Mouse (Mus musculus) hindbrain, embryonic 15.5 days (tissue): ENCODE results near the gene Rest. TPM values are rescaled to one million over a fixed set of nuclear protein-coding genes. Genes with fewer than 3 reads are reported as not detected.

ENCODE experiments used
- ATAC-seq: fragments of 200-750 bp; cut with Nextera tagmentation; 2 replicates; pipeline ENCODE4 v1.8.0; 2017; ENCODE audit warnings: low read depth, moderate number of reproducible peaks, moderate TSS enrichment; ENCODE audit not compliant: low FRiP score
- H3K27ac ChIP-seq: fragments of 300-500 bp; sonication (generic); replicated peaks from 2 replicates; pipeline ENCODE4 v1.5.1; 2015; ENCODE audit warnings: mild to moderate bottlenecking, inconsistent platforms
- H3K27me3 ChIP-seq: fragments of 300-500 bp; sonication (generic); 2 replicates; pipeline ENCODE4 v1.6.1; 2015; ENCODE audit warnings: control low read depth, inconsistent platforms
- H3K36me3 ChIP-seq: fragments of 300-500 bp; sonication (generic); 2 replicates; pipeline ENCODE4 v1.6.1; 2015; ENCODE audit warnings: control low read depth, inconsistent platforms
- H3K4me1 ChIP-seq: fragments of 300-500 bp; sonication (generic); replicated peaks from 2 replicates; pipeline ENCODE4 v1.6.1; 2015; ENCODE audit warnings: control low read depth, inconsistent platforms
- H3K4me2 ChIP-seq: fragments of 300-500 bp; sonication (generic); 2 replicates; pipeline ENCODE4 v1.6.1; 2015; ENCODE audit warnings: moderate library complexity, mild to moderate bottlenecking, inconsistent platforms
- H3K4me3 ChIP-seq: fragments of 300-500 bp; sonication (generic); 2 replicates; pipeline ENCODE4 v1.5.1; 2015; ENCODE audit warnings: mild to moderate bottlenecking, inconsistent platforms
- H3K9ac ChIP-seq: fragments of 300-500 bp; sonication (generic); 2 replicates; pipeline ENCODE4 v1.6.1; 2015; ENCODE audit warnings: inconsistent platforms
- H3K9me3 ChIP-seq: fragments of 300-500 bp; sonication (generic); 2 replicates; pipeline ENCODE4 v1.6.1; 2016; ENCODE audit warnings: control low read depth, inconsistent platforms
- WGBS: fragments of 180-500 bp; shearing (Covaris S2); methylation state at CpG from one replicate; pipeline ENCODE4 v1.1.7; 2015; 5-methylcytosine and 5-hydroxymethylcytosine counted together
- microRNA-seq: library from miRNA; unstranded; fragments of <30 nt; microRNA quantifications from one replicate; pipeline ENCODE4, GENCODE M21; 2016
- polyA plus RNA-seq: library from polyadenylated mRNA; unstranded; fragments of >200 nt; fragmentation: Nextera tagmentation; extraction: Ambion mirVana; gene quantifications from 2 replicates; pipeline ENCODE4 v1.2.1, GENCODE M21; 2015

Gene Rest
- polyA plus RNA-seq, 1 experiment from 2014 or later: 7.1 TPM

GRCm38 (mm10) chr5:77330154-77330553, 64.9 kb downstream of the Rest start:
- no peak for ATAC-seq
- H3K9ac ChIP-seq: no peak overlapping the region
- H3K4me3 ChIP-seq: no peak overlapping the region
- no peaks in the 10 kb centered on the region for H3K4me1 ChIP-seq
- H3K27me3 ChIP-seq: no peaks in the 10 kb centered on the region
- no peak overlapping the region for H3K4me2 ChIP-seq
- no peaks in the 10 kb centered on the region for H3K9me3 ChIP-seq
- no peak overlapping the region for H3K27ac ChIP-seq
- H3K36me3 ChIP-seq: peaks cover 87% of the 10 kb centered on the region
- WGBS: 83% methylated on average over 5 of the region's 5 CpGs

Small RNAs within 50 kb of the gene (microRNA-seq; reads per million reads assigned to microRNA genes)
- not detected for gene Mir5098

Other genes with a start within 250 kb of the Rest start
- 0.71 and 0.94 TPM in 2 replicates for gene Thegl, start 249.5 kb upstream of the Rest start, polyA plus RNA-seq
- gene Hopx, start 150.4 kb upstream of the Rest start, polyA plus RNA-seq: 4.7 and 5.6 TPM in 2 replicates
- 0.90 and 1.3 TPM in 2 replicates for gene Spink2, start 54.0 kb upstream of the Rest start, polyA plus RNA-seq
- gene Noa1, start 44.6 kb downstream of the Rest start, polyA plus RNA-seq: 35.0 and 35.6 TPM in 2 replicates
- 56.8 and 57.9 TPM in 2 replicates for gene Polr2b, start 44.7 kb downstream of the Rest start, polyA plus RNA-seq
- gene Igfbp7, start 142.6 kb downstream of the Rest start, polyA plus RNA-seq: 66.0 and 72.6 TPM in 2 replicates